Mouse (Mus musculus) lung, adult 2 months (tissue): Measurements from ENCODE around the gene Slc8a3.

Source experiments
- CTCF ChIP-seq: fragments of 200-500 bp; IDR thresholded peaks from 2 replicates; pipeline ENCODE4 v1.5.1; 2011; ENCODE audit warnings: mild to moderate bottlenecking, low read length, control low read depth; ENCODE audit not compliant: insufficient read depth
- POLR2A ChIP-seq: fragments of 200-500 bp; IDR thresholded peaks from 2 replicates; pipeline ENCODE4 v1.6.1; 2011; ENCODE audit warnings: low read depth, mild to moderate bottlenecking, control low read depth, low read length, borderline replicate concordance; ENCODE audit errors: extremely low read depth

- TF ChIP-seq CTCF (no peak), POLR2A (no peak)
Observed at GRCm38 (mm10) chr12:81226590-81226989, 106.4 kb downstream of the Slc8a3 start.
